Mouse (Mus musculus) limb, embryonic 14.5 days (tissue): ENCODE data around the gene Akr1b10. TPM values are rescaled to one million over a fixed set of nuclear protein-coding genes. Genes with fewer than 3 reads are reported as not detected.

Experiments
- ATAC-seq: fragments of 200-750 bp; cut with Nextera tagmentation; 2 replicates; pipeline ENCODE4 v1.8.0; 2017; ENCODE audit warnings: low read depth, moderate number of reproducible peaks, moderate TSS enrichment; ENCODE audit not compliant: low FRiP score
- DNase-seq: peaks from one replicate; pipeline ENCODE4 v3.0.0-alpha.2; 2015; ENCODE audit warnings: low spot score
- H3K27ac ChIP-seq: fragments of 300-500 bp; sonication (generic); replicated peaks from 2 replicates; pipeline ENCODE4 v1.5.1; 2014; ENCODE audit warnings: low read depth, mild to moderate bottlenecking, low read length, moderate library complexity, mixed read lengths
- H3K27me3 ChIP-seq: fragments of 300-500 bp; sonication (generic); 2 replicates; pipeline ENCODE4 v1.6.1; 2014; ENCODE audit warnings: low read length, mixed read lengths; ENCODE audit not compliant: control insufficient read depth, insufficient read depth
- H3K36me3 ChIP-seq: fragments of 300-500 bp; sonication (generic); 2 replicates; pipeline ENCODE4 v1.6.1; 2014; ENCODE audit warnings: mild to moderate bottlenecking, low read length, moderate library complexity, mixed read lengths; ENCODE audit not compliant: control insufficient read depth, insufficient read depth
- H3K4me1 ChIP-seq: fragments of 300-500 bp; sonication (generic); 2 replicates; pipeline ENCODE4 v1.6.1; 2014; ENCODE audit warnings: antibody characterized with exemption, low read length, mixed read lengths; ENCODE audit not compliant: control insufficient read depth, insufficient read depth
- H3K4me2 ChIP-seq: fragments of 300-500 bp; sonication (generic); replicated peaks from 2 replicates; pipeline ENCODE4 v1.6.1; 2014; ENCODE audit warnings: low read depth, mild to moderate bottlenecking, low read length, moderate library complexity; ENCODE audit not compliant: severe bottlenecking
- H3K4me3 ChIP-seq: fragments of 300-500 bp; sonication (generic); replicated peaks from 2 replicates; pipeline ENCODE4 v1.5.1; 2014; ENCODE audit warnings: low read length
- H3K9ac ChIP-seq: fragments of 300-500 bp; sonication (generic); 2 replicates; pipeline ENCODE4 v1.6.1; 2014; ENCODE audit warnings: mild to moderate bottlenecking, low read depth, low read length, moderate library complexity; ENCODE audit not compliant: severe bottlenecking
- H3K9me3 ChIP-seq: fragments of 300-500 bp; sonication (generic); 2 replicates; pipeline ENCODE4 v1.6.1; 2016; ENCODE audit warnings: low read length; ENCODE audit not compliant: control insufficient read depth
- POLR2A ChIP-seq: fragments of 200-500 bp; IDR thresholded peaks from 2 replicates; pipeline ENCODE4 v1.8.0; 2012; ENCODE audit warnings: inconsistent platforms, mild to moderate bottlenecking, moderate library complexity, borderline replicate concordance; ENCODE audit not compliant: insufficient read depth, insufficient read length; ENCODE audit errors: extremely low read depth
- WGBS: fragments of 180-500 bp; shearing (Covaris S2); extraction: QIAGEN DNeasy Blood & Tissue Kit; methylation state at CpG from one replicate; pipeline ENCODE4 v1.1.7; 2014; 5-methylcytosine and 5-hydroxymethylcytosine counted together
- polyA plus RNA-seq, 2 experiments: library from polyadenylated mRNA; depleted of rRNA in 1 of 2; stranded (reverse) in 1 of 2; unstranded in 1 of 2; fragments of >200 nt; fragmentation: Nextera tagmentation in 1 of 2; extraction: Ambion mirVana in 1 of 2; gene quantifications; 2 replicates each; pipeline versions ENCODE4 v1.2.1 to v1.2.3; 2012 to 2014

The Akr1b10 gene
- 9.9 and 10.4 TPM in 2 replicates for polyA plus RNA-seq (2012; rRNA removed)
- 9.6 and 10.2 TPM in 2 replicates for polyA plus RNA-seq (2014; fragmentation: Nextera tagmentation; extraction: Ambion mirVana)

DNA sequence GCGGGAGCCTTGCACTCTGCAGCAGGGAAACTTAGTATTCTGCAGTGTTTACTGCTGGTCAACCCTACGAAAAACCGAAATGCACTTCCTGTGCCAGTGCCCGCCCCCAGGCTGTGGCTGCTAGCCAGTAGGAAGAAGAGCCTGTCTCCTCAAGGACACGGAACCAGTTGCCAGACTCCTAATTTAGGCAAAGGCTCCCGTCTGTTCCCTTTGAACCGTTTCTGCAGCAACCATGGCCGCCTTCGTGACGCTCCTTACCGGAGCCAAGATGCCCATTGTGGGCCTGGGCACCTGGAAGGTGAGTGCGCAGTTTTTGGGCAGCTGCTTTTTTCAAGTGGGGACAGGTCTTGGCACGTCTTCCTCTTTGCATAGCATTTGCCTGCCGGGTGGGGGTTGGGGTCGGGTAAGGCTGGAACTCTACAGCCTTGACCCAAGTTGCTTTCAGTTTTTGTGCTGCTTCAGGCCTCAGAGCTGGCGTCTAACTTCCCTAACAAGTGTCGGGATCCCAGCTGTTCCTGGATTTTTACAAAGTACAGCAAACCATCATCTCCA lies at the start of gene Akr1b10:
TSS of gene Akr1b10 (plus strand) at position 109 of the 552 bp plus-strand sequence.
- no peaks in the 10 kb centered on the region for H3K9me3 ChIP-seq
- H3K4me1 ChIP-seq: no peaks in the 10 kb centered on the region
- under 1% methylated on average over 17 of the region's 17 CpGs for whole genome bisulfite sequencing
- H3K27me3 ChIP-seq: no peaks in the 10 kb centered on the region
- H3K9ac ChIP-seq: peak within 1 kb of the TSS; percentile 49
- H3K4me3 ChIP-seq: peak within 1 kb of the TSS; percentile 42
- H3K36me3 ChIP-seq: no peaks in the 10 kb centered on the region
- DNase-seq (peak; percentile 17), ATAC-seq (peak; percentile 37; the same call in 1 of the 2 replicates)
- TF ChIP-seq POLR2A: no peak
- peak within 1 kb of the TSS; percentile 68 for H3K4me2 ChIP-seq
- peak within 1 kb of the TSS; percentile 41; the same call in 1 of the 2 replicates for H3K27ac ChIP-seq

DNA sequence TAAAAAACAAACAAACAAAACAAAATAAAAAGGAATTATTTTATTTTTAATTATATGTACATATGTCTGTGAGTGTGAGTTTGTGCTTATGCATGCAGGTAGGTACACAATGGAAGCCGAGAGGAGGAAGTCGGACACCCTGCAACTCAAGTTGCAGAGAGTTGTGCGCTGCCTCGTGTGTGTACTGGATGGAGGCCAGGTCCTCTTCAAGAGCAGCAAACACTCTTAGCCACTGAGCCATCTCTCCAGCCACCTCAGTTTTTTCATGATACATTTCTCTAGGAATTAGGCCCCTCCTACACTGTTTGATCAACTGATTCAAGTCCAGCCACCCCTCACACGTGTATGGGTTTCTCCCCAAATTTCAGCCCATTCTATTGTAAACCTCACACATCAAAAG lies 49.3 kb upstream of the Akr1b10 start:
- Histone ChIP-seq H3K27ac (no peak overlapping the region), H3K9me3 (no peaks in the 10 kb centered on the region), H3K36me3 (no peaks in the 10 kb centered on the region), H3K27me3 (no peaks in the 10 kb centered on the region), H3K4me2 (no peak overlapping the region), H3K9ac (no peak overlapping the region), H3K4me3 (no peak overlapping the region), H3K4me1 (no peaks in the 10 kb centered on the region)
- TF ChIP-seq POLR2A: no peak
- no peak for ATAC-seq
- no peak for DNase-seq
- 87% methylated on average over 5 of the region's 5 CpGs for WGBS

DNA sequence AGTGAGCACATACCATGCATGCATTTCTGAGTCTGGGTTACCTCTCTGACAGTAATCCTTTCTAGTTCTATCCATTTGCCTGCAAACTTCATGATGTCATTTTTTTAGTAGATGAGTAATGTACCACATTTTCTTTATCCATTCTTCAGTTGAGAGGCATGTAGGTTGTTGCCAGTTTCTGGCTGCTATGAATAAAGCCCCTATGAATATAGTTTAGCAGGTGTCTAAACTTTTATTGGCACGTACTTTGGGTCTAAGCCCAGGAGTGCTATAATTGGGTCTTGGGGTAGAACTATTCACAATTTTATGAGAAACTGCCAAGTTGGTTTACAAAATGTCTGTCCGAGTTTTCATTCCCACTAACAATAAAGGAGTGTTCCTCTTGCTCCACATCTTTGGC lies 46.2 kb upstream of the Akr1b10 start:
- no peak overlapping the region for H3K9ac ChIP-seq
- no peaks in the 10 kb centered on the region for H3K27me3 ChIP-seq
- H3K4me2 ChIP-seq: no peak overlapping the region
- DNase-seq (no peak), ATAC-seq (no peak)
- no peaks in the 10 kb centered on the region for H3K9me3 ChIP-seq
- no peaks in the 10 kb centered on the region for H3K36me3 ChIP-seq
- no peak for TF ChIP-seq POLR2A
- no peak overlapping the region for H3K4me3 ChIP-seq
- H3K4me1 ChIP-seq: no peaks in the 10 kb centered on the region
- WGBS: 44% methylated on average over 2 of the region's 2 CpGs
- H3K27ac ChIP-seq: no peak overlapping the region

DNA sequence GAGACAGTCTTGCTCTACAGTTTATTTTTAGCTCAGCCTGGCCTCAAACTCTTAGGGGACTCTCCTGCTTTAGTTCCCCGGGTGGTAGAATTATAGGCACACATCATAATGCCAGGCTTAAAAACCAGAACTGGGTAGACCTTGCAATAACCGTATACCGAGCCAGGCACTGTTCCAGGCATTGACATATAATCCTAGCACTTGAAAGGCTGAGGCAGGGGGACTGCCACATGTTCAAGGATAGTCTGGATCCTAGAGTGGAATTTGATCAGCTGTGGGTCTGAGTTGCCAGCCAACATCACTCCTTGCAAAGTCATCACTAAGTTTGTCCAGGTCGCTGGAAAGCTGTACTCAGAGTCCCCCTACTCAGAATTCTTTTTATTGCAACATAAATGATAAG lies 42.0 kb upstream of the Akr1b10 start:
- no peak for ATAC-seq
- Histone ChIP-seq H3K27me3 (no peaks in the 10 kb centered on the region), H3K27ac (no peak overlapping the region), H3K9me3 (no peaks in the 10 kb centered on the region), H3K9ac (no peak overlapping the region), H3K4me1 (peaks cover 4% of the 10 kb centered on the region), H3K4me2 (no peak overlapping the region), H3K36me3 (no peaks in the 10 kb centered on the region), H3K4me3 (no peak overlapping the region)
- WGBS: 63% methylated on average over 4 of the region's 4 CpGs
- TF ChIP-seq POLR2A: no peak
- DNase-seq: no peak

DNA sequence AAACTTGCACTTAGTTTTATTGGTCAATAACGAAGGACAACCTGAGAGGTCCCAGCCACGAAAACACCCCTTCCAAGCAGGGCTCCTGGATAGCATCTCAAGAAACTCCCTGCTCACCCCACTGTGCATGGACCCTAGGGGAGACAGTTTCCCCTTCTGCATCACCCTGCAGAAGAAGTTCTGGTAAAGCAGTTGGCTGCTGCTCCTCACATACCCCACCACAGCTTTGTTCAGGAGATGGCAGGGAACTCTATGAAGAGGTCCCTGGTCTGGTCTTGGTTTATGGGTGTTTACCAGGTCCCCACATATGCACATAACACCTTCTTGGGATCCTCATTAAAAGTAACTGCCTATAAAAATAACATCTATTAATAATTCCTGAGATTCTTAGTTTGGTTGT lies 41.5 kb upstream of the Akr1b10 start:
- no peaks in the 10 kb centered on the region for H3K9me3 ChIP-seq
- H3K4me3 ChIP-seq: no peak overlapping the region
- no peak overlapping the region for H3K4me2 ChIP-seq
- WGBS: 71% methylated on average over 2 of the region's 2 CpGs
- ATAC-seq (no peak), DNase-seq (no peak)
- no peak for TF ChIP-seq POLR2A
- no peaks in the 10 kb centered on the region for H3K36me3 ChIP-seq
- peaks cover 4% of the 10 kb centered on the region for H3K4me1 ChIP-seq
- H3K9ac ChIP-seq: no peak overlapping the region
- H3K27me3 ChIP-seq: no peaks in the 10 kb centered on the region
- H3K27ac ChIP-seq: no peak overlapping the region
